Mouse (Mus musculus): ENCODE measurements at regions not wholly inside any gene's neighbourhood (a gene's known extent, or its start where the extent isn't known, plus 50 kb on each side); places are given as distances from the start of the nearest gene placed in this dataset.

DNA sequence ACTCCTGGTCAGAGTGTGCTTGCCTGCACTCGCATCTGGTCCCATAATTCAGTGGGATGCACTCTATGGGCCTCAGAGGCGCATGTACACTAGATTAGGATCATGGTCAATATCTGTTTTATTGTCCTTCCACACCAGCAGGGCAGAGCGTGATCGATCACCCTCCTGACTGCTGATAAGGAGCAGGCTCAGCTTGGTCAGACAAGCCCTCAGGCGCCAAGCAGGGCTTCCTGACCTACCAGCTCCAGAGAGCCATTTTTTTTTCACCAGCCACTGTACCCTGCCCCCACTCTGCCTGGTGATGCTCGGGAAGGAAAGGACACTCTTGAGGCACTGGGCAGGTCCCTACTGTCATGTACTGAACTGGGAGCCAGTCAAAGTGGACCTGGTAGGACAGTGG, 103.3 kb upstream of the Ret start:
- no peak for TF ChIP-seq CTCF (IDR thresholded peaks at IDR 0.05)
- no peak for TF ChIP-seq EP300 (IDR thresholded peaks at IDR 0.05)

Measured in lung, postnatal 0 days (tissue).